Comparison of ENCODE assay signal across 8 mouse cellular contexts in genomic region chr9:18291571-18292429, GRCm38 (mm10). TPM values are rescaled to one million over a fixed set of nuclear protein-coding genes. Genes with fewer than 3 reads are reported as not detected.
DNase-seq lines count a peak whose midpoint lies in the region; ATAC-seq lines count a peak whose summit lies in the region.

TSS of gene Chordc1 (plus strand) at chr9:18292125.

- peak within 1 kb of the TSS; percentile 76 for H3K4me3 ChIP-seq in hindbrain, embryonic 14.5 days (replicated peaks; ENCODE audit: low read length)

- 3% methylated on average over 49 of the region's 49 CpGs for WGBS in hindbrain, embryonic 14.5 days

- peak; percentile 100 for ATAC-seq in hindbrain, embryonic 14.5 days (ENCODE audit: low FRiP score)

- peaks cover 9% of the 10 kb centered on the region for H3K36me3 ChIP-seq in hindbrain, embryonic 14.5 days (replicated peaks; ENCODE audit: control insufficient read depth, insufficient read depth)

- H3K4me2 ChIP-seq in hindbrain, embryonic 14.5 days (replicated peaks): peak within 1 kb of the TSS; percentile 83

- no peaks in the 10 kb centered on the region for H3K27me3 ChIP-seq in hindbrain, embryonic 14.5 days (ENCODE audit: control insufficient read depth, insufficient read depth, low read length)

- peaks cover 16% of the 10 kb centered on the region for H3K4me1 ChIP-seq in hindbrain, embryonic 14.5 days (replicated peaks; ENCODE audit: control insufficient read depth, insufficient read depth, low read length)

- H3K9ac ChIP-seq in hindbrain, embryonic 14.5 days: peak within 1 kb of the TSS; percentile 92

- peak within 1 kb of the TSS; percentile 83 for H3K27ac ChIP-seq in hindbrain, embryonic 14.5 days

- DNase-seq in R1 (ENCODE audit: low read depth, low spot score): peak; percentile 98
- peak; percentile 95 to 98 for DNase-seq in cerebellum, postnatal 25 days
- DNase-seq in frontal cortex, postnatal 25 days (ENCODE audit: low spot score in 2 of 2): peak; percentile 87 to 94
- DNase-seq in hindbrain, embryonic 14.5 days (ENCODE audit: low spot score): peak; percentile 99
- DNase-seq in layer of hippocampus, postnatal 36 days: peak; percentile 95 to 96
- DNase-seq in lung, postnatal 36 days: peak; percentile 96
- peak; percentile 99 for DNase-seq in retina, postnatal 1 day
- DNase-seq in urinary bladder, adult 18-20 months (ENCODE audit: low spot score in 2 of 2): peak; percentile 88 to 94

- no peaks in the 10 kb centered on the region for H3K9me3 ChIP-seq in hindbrain, embryonic 14.5 days (ENCODE audit: control insufficient read depth, low read length)

RNA-seq across cellular contexts. Expression of gene Chordc1, which starts in this region (rescaled TPM):
- 120 TPM in 2 replicates for polyA plus RNA-seq in hindbrain, embryonic 14.5 days (2014; fragmentation: Nextera tagmentation; extraction: Ambion mirVana)
- 100 to 1,000 TPM; 126 to 160 TPM for total RNA-seq in layer of hippocampus, postnatal 36 days (2021)

Comparison
In these comparisons a context has a peak if more than half of its experiments do, and no peak if none do; other contexts are left out.
1. Peak in every context shown above with its lines: DNase-seq, ATAC-seq, H3K4me3 ChIP-seq and H3K27ac ChIP-seq.